Mouse (Mus musculus) midbrain, embryonic 11.5 days (tissue): ENCODE measurements around the gene Arnt2. TPM values are rescaled to one million over a fixed set of nuclear protein-coding genes. Genes with fewer than 3 reads are reported as not detected.
A peak's percentile ranks its signal among the peaks of the same experiment; 100 is the strongest.

Source experiments
- ATAC-seq: fragments of 200-750 bp; cut with Nextera tagmentation; 2 replicates; pipeline ENCODE4 v1.8.0; 2017; ENCODE audit warnings: moderate TSS enrichment, moderate library complexity; ENCODE audit not compliant: low FRiP score
- DNase-seq: peaks from one replicate; pipeline ENCODE4 v3.0.0; 2015; ENCODE audit warnings: low spot score; ENCODE audit errors: missing footprints
- H3K27ac ChIP-seq: fragments of 300-500 bp; sonication (generic); 2 replicates; pipeline ENCODE4 v1.5.1; 2014; ENCODE audit warnings: low read depth, low read length
- H3K27me3 ChIP-seq: fragments of 300-500 bp; sonication (generic); 2 replicates; pipeline ENCODE4 v1.6.1; 2014; ENCODE audit warnings: mild to moderate bottlenecking, low read length, moderate library complexity, mixed read lengths; ENCODE audit not compliant: control insufficient read depth, insufficient read depth
- H3K36me3 ChIP-seq: fragments of 300-500 bp; sonication (generic); 2 replicates; pipeline ENCODE4 v1.6.1; 2014; ENCODE audit warnings: mild to moderate bottlenecking, low read length, moderate library complexity, mixed read lengths; ENCODE audit not compliant: control insufficient read depth, insufficient read depth
- H3K4me1 ChIP-seq: fragments of 300-500 bp; sonication (generic); 2 replicates; pipeline ENCODE4 v1.6.1; 2014; ENCODE audit warnings: low read length; ENCODE audit not compliant: control insufficient read depth, insufficient read depth
- H3K4me2 ChIP-seq: fragments of 300-500 bp; sonication (generic); 2 replicates; pipeline ENCODE4 v1.6.1; 2014; ENCODE audit warnings: mild to moderate bottlenecking, moderate library complexity
- H3K4me3 ChIP-seq: fragments of 300-500 bp; sonication (generic); 2 replicates; pipeline ENCODE4 v1.5.1; 2014; ENCODE audit warnings: low read depth, low read length
- H3K9ac ChIP-seq: fragments of 300-500 bp; sonication (generic); 2 replicates; pipeline ENCODE4 v1.6.1; 2014; ENCODE audit warnings: low read length
- H3K9me3 ChIP-seq: fragments of 300-500 bp; sonication (generic); 2 replicates; pipeline ENCODE4 v1.6.1; 2016; ENCODE audit warnings: low read length; ENCODE audit not compliant: control insufficient read depth
- WGBS: fragments of 180-500 bp; shearing (Covaris S2); extraction: QIAGEN DNeasy Blood & Tissue Kit; methylation state at CpG from one replicate; pipeline ENCODE4 v1.1.7; 2014; 5-methylcytosine and 5-hydroxymethylcytosine counted together
- polyA plus RNA-seq: library from polyadenylated mRNA; unstranded; fragments of >200 nt; fragmentation: Nextera tagmentation; extraction: Ambion mirVana; gene quantifications from 2 replicates; pipeline ENCODE4 v1.2.1, GENCODE M21; 2014

The Arnt2 gene
- polyA plus RNA-seq, 1 experiment from 2014 or later, result 36.4 TPM

DNA sequence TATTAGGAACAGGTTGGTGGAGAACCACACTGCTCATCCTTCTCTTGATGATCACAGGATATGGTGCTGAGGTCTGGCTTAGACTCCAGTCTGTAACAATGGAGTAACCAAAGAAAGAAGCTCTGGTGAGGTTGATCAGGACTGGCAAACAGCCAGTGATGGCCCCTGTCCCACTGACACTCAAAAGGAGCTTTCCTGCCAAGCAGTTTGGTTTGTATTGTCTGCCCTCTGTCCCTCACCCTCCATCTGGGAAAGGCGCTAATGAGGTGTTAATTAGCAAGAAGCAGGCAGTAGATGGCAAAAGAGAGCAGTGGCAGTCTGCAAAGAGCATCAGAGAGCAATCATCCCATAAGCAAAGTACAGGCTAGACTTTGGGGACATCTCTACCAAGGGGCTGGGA lies 81.2 kb downstream of the Arnt2 start:
- H3K9ac ChIP-seq, result no peak overlapping the region
- 65% methylated on average over 1 of the region's 1 CpGs for WGBS
- no peak overlapping the region for H3K27ac ChIP-seq
- ATAC-seq (no peak), DNase-seq (no peak)
- H3K4me2 ChIP-seq, result no peak overlapping the region
- H3K4me3 ChIP-seq, result no peak overlapping the region
- no peaks in the 10 kb centered on the region for H3K9me3 ChIP-seq
- H3K27me3 ChIP-seq, result no peaks in the 10 kb centered on the region
- no peaks in the 10 kb centered on the region for H3K4me1 ChIP-seq
- H3K36me3 ChIP-seq, result no peaks in the 10 kb centered on the region

DNA sequence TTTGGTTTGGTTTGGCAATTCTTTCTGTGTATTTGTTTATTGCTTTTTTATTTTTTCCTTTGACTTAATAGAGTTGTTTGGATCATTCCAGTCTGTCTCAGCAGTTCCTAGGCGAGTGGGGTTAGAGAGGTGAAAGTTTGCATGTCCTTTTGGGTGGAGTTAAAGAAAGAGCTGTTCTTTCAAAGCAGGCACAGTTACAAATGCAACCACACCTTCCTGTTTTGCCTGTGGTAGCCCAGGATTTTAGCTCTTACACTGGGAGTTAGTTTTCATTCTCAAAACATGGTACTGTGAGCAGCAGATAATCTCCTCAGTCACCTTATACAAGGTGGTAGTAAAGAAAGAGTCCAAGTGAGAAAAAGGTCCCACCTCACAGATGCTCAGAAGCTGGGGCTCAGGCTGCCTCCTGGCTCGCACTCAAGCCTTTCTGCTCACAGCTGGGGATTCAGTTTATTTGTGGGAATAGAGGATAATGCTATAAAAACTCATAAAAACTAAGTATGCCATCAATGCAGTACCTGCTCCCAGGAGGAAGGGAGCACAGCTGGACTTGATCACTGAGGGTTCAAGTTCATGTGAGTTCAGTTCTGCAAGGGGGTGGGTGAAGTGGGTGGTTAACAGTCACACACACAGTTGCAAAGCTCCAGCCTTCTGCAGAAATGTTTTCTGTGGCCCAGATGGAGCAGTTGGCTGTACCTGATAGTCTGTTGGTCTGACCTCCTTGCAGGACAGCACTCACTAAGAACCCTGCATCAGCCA lies 84.2 kb downstream of the Arnt2 start:
- no peak for ATAC-seq

DNA sequence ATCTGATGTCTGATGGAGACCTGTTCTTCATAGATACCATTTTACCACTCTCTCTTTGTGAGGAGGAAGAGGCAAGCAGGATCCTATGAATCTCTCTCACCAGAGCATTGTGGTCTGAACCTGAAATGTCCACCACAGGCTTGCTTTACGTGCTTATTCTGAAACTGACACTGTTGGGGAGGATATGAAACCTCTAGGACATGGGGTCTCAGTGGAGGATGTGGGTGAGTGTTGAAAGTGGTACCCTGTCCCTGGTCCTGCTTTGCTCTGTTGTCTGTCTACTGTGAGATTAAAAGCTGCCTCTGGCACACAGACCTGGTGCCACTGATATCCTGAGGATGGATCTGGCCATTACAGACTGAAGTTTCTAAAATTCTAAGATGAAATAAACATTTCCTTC lies 88.4 kb downstream of the Arnt2 start:
- Histone ChIP-seq H3K4me2 (no peak overlapping the region), H3K9me3 (no peaks in the 10 kb centered on the region), H3K9ac (no peak overlapping the region), H3K4me3 (no peak overlapping the region), H3K36me3 (no peaks in the 10 kb centered on the region), H3K27ac (no peak overlapping the region), H3K27me3 (no peaks in the 10 kb centered on the region), H3K4me1 (no peaks in the 10 kb centered on the region)
- ATAC-seq (no peak), DNase-seq (peak; percentile 37)
- WGBS, result 85% methylated on average over 1 of the region's 1 CpGs

More for the DNA sequence above, 84.2 kb downstream of the Arnt2 start:
- no peak overlapping the region for H3K9ac ChIP-seq
- H3K4me3 ChIP-seq, result no peak overlapping the region
- H3K4me1 ChIP-seq, result no peaks in the 10 kb centered on the region
- no peak overlapping the region for H3K4me2 ChIP-seq
- 73% methylated on average over 2 of the region's 2 CpGs for WGBS
- DNase-seq, result peak; percentile 51
- H3K27ac ChIP-seq, result no peak overlapping the region
- H3K9me3 ChIP-seq, result no peaks in the 10 kb centered on the region
- no peaks in the 10 kb centered on the region for H3K27me3 ChIP-seq
- H3K36me3 ChIP-seq, result no peaks in the 10 kb centered on the region

DNA sequence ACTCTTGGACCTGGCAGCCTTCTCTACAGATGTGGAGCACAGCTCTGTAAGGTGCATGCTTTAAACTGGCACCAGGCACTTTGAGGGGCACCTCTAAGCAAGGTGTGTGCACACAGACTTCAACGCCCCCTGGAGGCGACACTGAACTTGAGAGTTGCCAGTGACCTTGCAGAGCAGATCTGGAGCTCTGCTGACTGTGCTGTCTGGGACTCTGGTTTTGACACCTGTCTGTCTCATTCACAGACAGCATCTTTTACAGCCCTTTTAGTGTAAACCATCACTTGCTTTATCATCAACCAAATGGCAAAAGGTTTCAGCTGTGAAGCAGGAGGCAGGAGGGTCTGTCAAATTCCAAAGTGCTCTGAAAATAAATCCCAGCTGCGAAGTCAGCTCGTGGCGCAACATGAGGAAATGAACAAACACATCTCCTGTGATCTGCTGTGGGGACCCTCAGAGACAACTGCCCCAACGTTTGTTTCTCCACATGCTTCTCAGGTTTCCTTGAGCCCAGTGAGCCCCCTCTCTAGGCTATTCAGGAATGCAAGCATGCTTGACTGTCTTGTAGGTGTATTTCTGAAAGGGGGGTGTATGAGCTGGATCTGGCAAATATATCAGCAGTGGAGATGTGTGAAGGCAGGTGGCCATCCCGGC lies 94.5 kb downstream of the Arnt2 start:
- no peak overlapping the region for H3K9ac ChIP-seq
- DNase-seq (peak; percentile 37), ATAC-seq (no peak)
- WGBS, result 69% methylated on average over 7 of the region's 7 CpGs
- H3K27me3 ChIP-seq, result no peaks in the 10 kb centered on the region
- no peak overlapping the region for H3K27ac ChIP-seq
- no peaks in the 10 kb centered on the region; the same call in 1 of the 2 replicates for H3K36me3 ChIP-seq
- H3K4me2 ChIP-seq, result no peak overlapping the region
- no peaks in the 10 kb centered on the region for H3K4me1 ChIP-seq
- no peak overlapping the region for H3K4me3 ChIP-seq
- H3K9me3 ChIP-seq, result no peaks in the 10 kb centered on the region

DNA sequence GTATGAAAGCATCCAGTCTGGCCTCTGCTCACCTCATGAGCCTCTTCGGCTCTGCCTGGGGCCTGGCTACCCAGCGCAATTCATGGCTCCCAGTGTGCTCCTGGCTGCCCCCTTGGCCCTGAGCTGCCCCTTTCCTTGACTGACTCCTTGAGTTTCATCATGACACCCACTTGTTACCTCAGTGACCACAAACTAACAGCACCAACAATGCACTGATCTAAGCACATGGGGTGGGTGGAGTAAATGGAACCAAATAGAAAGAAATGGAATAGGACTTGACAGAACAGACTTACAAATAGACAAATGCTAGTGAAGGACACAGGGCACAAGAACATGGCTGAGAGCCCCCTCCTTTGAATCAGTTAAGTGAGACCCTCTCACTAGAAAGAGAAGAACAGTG lies 95.2 kb downstream of the Arnt2 start:
- peak; percentile 61 for DNase-seq
- H3K36me3 ChIP-seq, result no peaks in the 10 kb centered on the region; the same call in 1 of the 2 replicates

DNA sequence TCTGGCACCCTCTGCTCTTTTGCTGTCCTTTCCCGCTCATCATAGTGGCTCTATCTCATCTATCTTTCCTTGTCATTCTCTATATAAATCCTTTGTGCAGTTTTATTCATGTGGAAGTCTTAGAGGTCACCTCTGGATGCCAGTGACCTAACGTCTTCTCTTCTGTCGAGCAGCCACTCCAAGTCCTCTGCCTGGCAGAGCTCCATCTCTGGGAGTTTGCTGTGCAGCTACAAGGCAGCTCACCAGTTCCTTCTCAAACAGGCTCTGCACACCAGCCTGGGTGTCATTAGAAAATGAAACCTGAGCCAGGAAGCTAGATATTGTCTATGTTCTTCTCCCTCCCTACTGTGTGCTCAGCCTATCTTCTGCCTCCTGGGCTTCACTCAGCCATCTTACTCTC lies 98.4 kb downstream of the Arnt2 start:
- ATAC-seq (no peak), DNase-seq (no peak)
- Histone ChIP-seq H3K4me3 (no peak overlapping the region), H3K9ac (no peak overlapping the region), H3K4me2 (no peak overlapping the region), H3K9me3 (no peaks in the 10 kb centered on the region), H3K27me3 (no peaks in the 10 kb centered on the region), H3K4me1 (no peaks in the 10 kb centered on the region), H3K27ac (no peak overlapping the region), H3K36me3 (peaks cover 4% of the 10 kb centered on the region; the same call in 1 of the 2 replicates)
- 91% methylated on average over 3 of the region's 3 CpGs for WGBS

More for the DNA sequence above, 95.2 kb downstream of the Arnt2 start:
- ATAC-seq, result no peak
- WGBS, result 88% methylated on average over 2 of the region's 2 CpGs
- no peaks in the 10 kb centered on the region for H3K9me3 ChIP-seq
- H3K27me3 ChIP-seq, result no peaks in the 10 kb centered on the region
- no peak overlapping the region for H3K27ac ChIP-seq
- H3K4me1 ChIP-seq, result no peaks in the 10 kb centered on the region
- H3K4me2 ChIP-seq, result no peak overlapping the region
- H3K4me3 ChIP-seq, result no peak overlapping the region
- no peak overlapping the region for H3K9ac ChIP-seq

DNA sequence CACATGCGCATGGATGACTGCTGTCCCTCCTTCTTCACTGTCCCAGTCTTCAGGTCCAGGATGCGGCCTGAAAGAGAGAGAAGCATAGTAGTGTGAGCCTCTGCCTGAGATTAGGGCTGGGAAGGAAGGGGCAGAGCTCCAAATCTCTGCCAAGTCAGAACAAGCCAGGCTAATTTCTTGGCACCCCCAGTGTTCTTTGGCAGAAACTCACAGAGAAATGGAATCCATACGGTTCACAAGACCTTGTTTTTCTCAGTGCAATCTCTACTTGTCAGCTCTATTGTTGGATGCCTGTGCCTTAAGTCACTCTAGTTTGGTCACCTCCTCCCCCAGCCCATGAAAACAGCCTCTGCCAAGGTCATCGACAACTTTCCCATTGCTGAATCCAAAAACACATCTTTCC lies 99.1 kb downstream of the Arnt2 start:
- Histone ChIP-seq H3K27me3 (no peaks in the 10 kb centered on the region), H3K4me2 (no peak overlapping the region), H3K9me3 (no peaks in the 10 kb centered on the region), H3K36me3 (peaks cover 4% of the 10 kb centered on the region; the same call in 1 of the 2 replicates), H3K9ac (no peak overlapping the region), H3K27ac (no peak overlapping the region), H3K4me1 (no peaks in the 10 kb centered on the region), H3K4me3 (no peak overlapping the region)
- DNase-seq (peak; percentile 76), ATAC-seq (no peak)
- 87% methylated on average over 4 of the region's 4 CpGs for WGBS

DNA sequence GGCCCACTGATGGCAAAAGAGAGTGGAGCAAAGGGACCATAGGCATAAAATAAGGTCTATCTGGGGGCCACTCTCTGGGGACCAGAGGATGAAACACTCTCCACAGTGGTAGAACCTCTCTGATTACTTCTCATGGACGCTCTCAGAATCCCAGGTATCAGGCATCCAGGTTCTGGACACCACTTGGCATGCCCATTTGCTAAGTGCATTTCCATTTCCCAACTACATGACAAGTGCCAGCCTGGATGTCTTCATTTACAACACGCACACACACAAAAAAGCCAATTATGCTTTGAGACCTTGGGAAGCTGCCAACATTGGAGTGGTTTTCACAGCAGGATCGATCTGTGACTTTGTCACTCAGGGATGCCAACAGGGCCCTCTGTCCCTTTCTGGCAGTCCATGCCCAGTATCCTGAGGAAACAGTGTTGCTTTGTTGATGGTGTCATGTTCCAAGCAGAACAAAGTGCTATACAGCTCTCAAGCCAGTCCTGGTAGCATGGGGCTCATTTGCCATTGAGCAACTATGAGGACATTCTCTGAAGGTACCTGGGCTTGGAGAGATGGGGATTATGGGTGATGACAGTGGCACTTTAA lies 102.5 kb downstream of the Arnt2 start:
- no peak overlapping the region for H3K27ac ChIP-seq
- H3K9me3 ChIP-seq, result no peaks in the 10 kb centered on the region
- peaks cover 7% of the 10 kb centered on the region; the same call in 1 of the 2 replicates for H3K36me3 ChIP-seq
- H3K4me3 ChIP-seq, result no peak overlapping the region
- 91% methylated on average over 3 of the region's 3 CpGs for WGBS
- no peaks in the 10 kb centered on the region for H3K27me3 ChIP-seq
- H3K4me2 ChIP-seq, result no peak overlapping the region
- H3K4me1 ChIP-seq, result no peaks in the 10 kb centered on the region
- H3K9ac ChIP-seq, result no peak overlapping the region
- DNase-seq (peak; percentile 35), ATAC-seq (no peak)

DNA sequence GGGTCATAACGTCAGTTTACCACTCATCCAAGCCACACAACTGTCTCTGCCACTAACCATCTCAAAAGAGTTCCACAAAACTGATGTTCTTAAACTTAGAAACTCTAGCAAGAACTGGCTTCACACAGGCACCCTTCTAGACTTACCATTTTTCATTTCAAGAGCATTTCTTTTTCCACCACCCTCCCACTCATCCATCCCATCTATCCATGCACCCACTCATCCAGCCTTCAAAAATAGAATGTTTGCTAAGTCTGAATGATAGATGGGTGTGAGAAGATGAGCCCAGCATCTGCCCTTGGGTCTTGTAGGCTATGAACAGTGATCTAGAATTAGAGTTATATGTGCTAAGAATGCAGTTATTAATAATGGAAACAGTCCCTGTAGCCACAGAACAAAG lies 109.7 kb downstream of the Arnt2 start:
- Histone ChIP-seq H3K9me3 (no peaks in the 10 kb centered on the region), H3K36me3 (peaks cover 4% of the 10 kb centered on the region; the same call in 1 of the 2 replicates), H3K9ac (no peak overlapping the region), H3K27ac (no peak overlapping the region), H3K4me1 (no peaks in the 10 kb centered on the region), H3K4me2 (no peak overlapping the region), H3K27me3 (no peaks in the 10 kb centered on the region), H3K4me3 (no peak overlapping the region)
- WGBS, result 97% methylated on average over 1 of the region's 1 CpGs
- DNase-seq (no peak), ATAC-seq (no peak)
